17 mouse cellular contexts compared by ENCODE assay signal in genomic region chr16:13846675-13847074, GRCm38 (mm10).
"Had no signal": no experiment of that assay in that cellular context is flagged by ENCODE, and none has a peak within 500 bp of the region (broad histone marks: within the 10 kb centered on the region; RNA-seq: fewer than 3 reads in every experiment).

No protein-coding gene starts in this region.

- DNase-seq: left cerebral cortex, postnatal 4 days; liver; liver, embryonic 13.5 days; liver, postnatal 0 days; lung, adult 18-20 months; lung, adult 2 months; lung, embryonic 14.5 days; lung, postnatal 10 days; lung, postnatal 14 days; lung, postnatal 36 days; lung, postnatal 4 days; midbrain, embryonic 14.5 days had no signal

- ATAC-seq: liver, embryonic 12.5 days; liver, postnatal 0 days; lung, postnatal 0 days; midbrain, embryonic 13.5 days; midbrain, embryonic 15.5 days; midbrain, embryonic 16.5 days had no signal
